Mouse (Mus musculus) left cerebral cortex, postnatal 36 days (tissue): Measurements from ENCODE around the gene Trim45. TPM values are rescaled to one million over a fixed set of nuclear protein-coding genes. Genes with fewer than 3 reads are reported as not detected.

Experiments
- DNase-seq, 2 experiments: peaks; one replicate each; pipeline ENCODE4 v3.0.0; 2021 to 2022; ENCODE audit warnings: low spot score in 2 of 2, mixed read lengths in 1 of 2
- intact Hi-C: fragments of 180-260 bp; cut with DNase I; formaldehyde crosslinking; loops from one replicate; pipeline ENCODE4 v1.15.1; 2025
- total RNA-seq, 2 experiments: library from RNA; stranded (reverse); gene quantifications; 2 replicates each; pipeline ENCODE4 v1.2.3; 2021

Gene Trim45
- 10 to 100 TPM in 1 of 2 experiments, 1 to 10 TPM in 1; 9.3 to 11.6 TPM for total RNA-seq

DNA sequence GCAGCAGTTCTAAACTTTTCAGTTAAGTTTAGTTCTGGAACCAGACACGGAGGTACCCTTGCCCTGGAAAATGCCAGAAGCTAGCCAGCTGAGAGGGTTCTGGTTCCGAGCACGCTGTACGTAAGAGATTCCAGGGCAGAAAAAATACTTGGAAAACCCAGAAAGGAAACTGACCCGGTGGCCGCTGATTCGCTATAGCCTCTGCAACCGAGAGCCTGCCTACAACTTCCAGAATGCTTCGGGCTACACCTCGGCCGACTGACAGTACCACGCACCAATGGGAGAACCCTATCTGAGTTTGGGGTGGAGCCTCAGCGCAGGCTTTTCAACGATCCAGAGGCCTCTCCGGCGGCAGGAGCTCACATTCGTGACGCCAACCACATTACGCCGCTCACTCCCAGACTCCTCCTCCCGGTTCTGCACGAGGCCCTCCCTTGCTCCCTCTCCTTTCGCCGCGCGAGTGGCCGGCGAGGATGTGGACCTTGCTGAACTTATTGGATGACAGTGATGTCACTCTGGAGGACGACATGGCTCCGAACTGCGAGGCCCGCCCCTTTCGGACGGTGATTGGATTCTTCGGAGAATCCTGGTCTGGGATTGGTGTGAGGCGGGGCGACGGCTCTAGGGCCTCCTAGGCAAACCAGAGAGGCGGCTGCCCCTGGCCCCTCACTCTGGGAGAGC, at the start of gene Trim45:
Trim45 (plus strand) TSS at position 378 of the 681 bp plus-strand sequence.
- DNase-seq = peak; percentile 99
- intact Hi-C loops = no loop called here

DNA sequence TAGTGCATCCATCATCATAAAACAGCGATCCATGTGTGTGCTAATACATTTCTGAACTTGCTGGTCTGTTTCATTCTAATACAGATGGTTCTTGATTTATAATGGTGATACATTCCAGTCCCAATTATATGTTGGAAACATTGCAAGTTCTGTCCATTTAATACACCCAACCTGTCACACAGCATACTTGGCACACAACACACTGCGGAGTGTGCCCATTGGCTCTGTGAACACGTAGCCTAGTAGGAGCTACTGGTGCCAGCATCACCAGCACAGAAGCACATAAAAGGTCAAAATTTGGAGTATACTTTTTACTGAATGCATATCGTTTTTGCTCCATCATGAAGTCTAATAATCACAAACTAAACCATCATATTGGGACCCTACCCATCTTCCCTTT, 44.9 kb upstream of the Trim45 start:
- intact Hi-C loops = no loop called here
- no peak for DNase-seq

DNA sequence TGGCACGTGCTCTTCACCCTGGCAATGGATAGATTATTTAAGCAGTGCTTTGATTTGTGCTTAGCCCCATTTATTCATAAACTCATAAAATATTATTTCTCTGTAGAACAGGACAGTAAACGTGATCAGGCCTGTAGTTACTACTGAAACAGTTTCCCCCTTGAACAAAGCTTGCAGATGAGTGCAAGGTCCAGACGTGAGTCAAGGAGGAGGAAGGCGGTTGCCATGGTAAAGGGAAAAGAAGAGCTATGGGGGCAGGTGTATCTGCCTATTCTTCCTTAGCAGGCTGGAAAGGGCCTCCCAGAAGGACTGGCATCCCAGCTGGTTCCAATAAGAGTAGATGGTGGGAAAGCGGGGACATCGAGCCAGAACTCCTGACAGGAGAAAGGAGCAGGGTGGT, 40.6 kb upstream of the Trim45 start:
- DNase-seq = no peak
- intact Hi-C loops = no loop called here

GRCm38 (mm10) chr3:100881843-100882634, 40.0 kb upstream of the Trim45 start:
- DNase-seq = no peak
- intact Hi-C loops = no loop called here

DNA sequence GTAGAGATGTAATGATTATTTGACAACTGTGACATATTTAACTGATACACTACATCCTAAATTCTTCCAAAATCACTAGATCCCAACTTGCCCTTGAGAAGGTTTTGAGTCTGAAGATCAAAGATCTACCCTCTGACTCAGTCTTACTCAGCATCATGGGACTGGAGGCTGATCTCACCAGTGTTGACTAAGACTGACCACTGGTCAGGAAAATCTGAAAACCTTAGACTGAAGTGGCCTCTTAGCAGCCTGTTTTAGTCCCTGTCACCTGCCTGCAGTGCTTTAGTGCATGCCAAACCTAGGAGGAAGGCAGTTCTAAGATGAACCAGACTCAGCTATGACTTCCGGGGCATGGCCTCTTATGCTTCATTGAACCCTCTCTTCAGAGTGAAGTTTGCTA, 32.8 kb upstream of the Trim45 start:
- intact Hi-C loops = no loop called here
- no peak for DNase-seq

- no peak for DNase-seq
- intact Hi-C loops = no loop called here
Measured at GRCm38 (mm10) chr3:100890406-100890805, 31.6 kb upstream of the Trim45 start.

DNA sequence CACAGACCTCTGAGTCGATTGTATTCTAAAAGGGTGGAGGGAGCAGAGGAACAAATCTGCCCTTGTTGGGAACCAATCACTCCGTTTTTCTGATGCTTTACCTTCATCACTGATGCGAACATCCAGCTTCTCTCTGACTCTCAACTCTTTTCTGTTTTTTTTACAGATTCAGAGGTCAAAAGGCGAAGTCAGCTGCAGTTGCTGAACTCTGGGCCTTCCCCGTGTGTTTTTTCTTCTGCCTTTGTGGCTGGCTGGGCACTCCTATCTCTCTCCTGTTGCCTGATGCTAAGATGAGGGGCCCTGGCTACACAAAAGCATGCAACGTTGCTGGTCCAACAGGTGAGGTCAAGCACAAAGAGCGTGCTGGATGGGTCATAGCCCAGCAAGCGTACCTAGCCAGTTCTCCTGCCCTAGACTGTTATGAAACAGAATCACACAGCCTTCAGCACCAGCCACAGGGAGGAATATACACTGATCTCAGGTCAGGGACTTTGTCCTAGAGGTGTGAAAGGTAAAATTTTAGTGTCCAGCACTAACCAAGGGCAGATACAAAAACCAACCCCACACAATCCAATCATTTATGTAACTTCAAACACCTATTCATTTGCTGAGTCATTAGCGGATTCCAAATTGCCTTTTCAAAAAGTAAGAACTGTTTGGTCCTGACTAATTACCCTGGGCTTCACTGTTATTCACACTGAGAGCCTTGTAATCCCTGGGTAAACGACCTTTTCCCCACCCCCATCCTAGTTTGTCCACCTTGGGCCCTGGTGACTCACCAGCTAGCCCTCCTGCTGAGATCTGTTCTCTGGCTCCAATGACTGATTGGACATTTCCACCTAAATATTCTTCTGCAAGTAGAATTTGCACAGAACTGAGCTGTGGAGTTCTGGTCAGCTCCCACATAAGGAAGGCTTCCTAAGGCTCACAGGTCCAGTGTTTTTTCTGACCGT, 29.3 kb upstream of the Trim45 start:
- intact Hi-C loops = no loop called here
- DNase-seq = no peak

DNA sequence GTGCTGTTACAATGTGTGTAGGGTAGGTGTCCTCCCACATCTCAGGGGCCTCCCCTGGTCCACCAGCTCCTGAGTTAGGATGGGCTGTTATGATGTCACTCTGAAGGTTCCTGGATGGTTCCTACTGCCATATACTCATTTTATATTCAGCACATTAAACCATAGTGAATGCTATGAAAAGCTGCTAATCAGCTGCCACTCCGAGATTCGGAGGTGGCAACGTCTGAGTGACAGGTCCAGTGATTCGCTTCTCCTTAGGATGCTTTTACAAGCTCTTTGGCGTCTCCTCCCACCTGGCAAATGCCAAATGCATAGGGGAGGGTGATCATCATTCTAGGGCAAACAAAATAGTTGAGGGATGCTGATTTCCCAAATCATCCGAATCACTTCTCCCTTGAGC, 26.5 kb upstream of the Trim45 start:
- intact Hi-C loops = no loop called here
- no peak for DNase-seq

- DNase-seq = no peak
Measured at GRCm38 (mm10) chr3:100906128-100906527, 15.9 kb upstream of the Trim45 start.

GRCm38 (mm10) chr3:100906916-100907315, 15.1 kb upstream of the Trim45 start:
- intact Hi-C loops = no loop called here
- DNase-seq = no peak

More at GRCm38 (mm10) chr3:100906128-100906527, 15.9 kb upstream of the Trim45 start:
- intact Hi-C loops = no loop called here

DNA sequence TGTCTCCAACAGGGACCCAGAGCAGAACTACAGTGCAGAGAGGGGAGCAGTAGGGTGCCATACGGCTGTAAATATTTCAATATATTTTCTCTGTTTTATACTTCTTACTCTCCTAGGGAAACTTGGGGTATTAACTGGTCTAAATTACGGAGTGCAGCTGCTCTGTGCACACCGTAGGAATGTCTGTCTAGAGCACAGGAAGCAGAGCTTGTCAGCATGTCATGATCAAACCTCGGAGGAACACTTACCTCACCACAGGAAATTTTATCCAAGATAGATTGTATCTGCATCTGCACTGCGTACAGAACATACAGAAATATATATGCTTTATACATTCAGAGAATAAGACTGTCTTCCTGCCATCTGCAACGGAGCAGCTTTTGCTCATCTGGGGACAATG, 13.4 kb upstream of the Trim45 start:
- no peak for DNase-seq
- intact Hi-C loops = no loop called here

- no peak for DNase-seq
- intact Hi-C loops = loop anchor here (5.0 kb wide), 1 partner anchor 143 kb away; no protein-coding TSS in a partner anchor
Measured at GRCm38 (mm10) chr3:100910621-100911020, 11.4 kb upstream of the Trim45 start.

GRCm38 (mm10) chr3:100911026-100911425, 11.0 kb upstream of the Trim45 start:
- no peak for DNase-seq
- intact Hi-C loops = loop anchor here (5.0 kb wide), 1 partner anchor 144 kb away; no protein-coding TSS in a partner anchor

- DNase-seq = no peak
- intact Hi-C loops = loop anchor here (5.0 kb wide), 1 partner anchor 144 kb away; no protein-coding TSS in a partner anchor
Measured at GRCm38 (mm10) chr3:100911498-100912213, 10.3 kb upstream of the Trim45 start.

DNA sequence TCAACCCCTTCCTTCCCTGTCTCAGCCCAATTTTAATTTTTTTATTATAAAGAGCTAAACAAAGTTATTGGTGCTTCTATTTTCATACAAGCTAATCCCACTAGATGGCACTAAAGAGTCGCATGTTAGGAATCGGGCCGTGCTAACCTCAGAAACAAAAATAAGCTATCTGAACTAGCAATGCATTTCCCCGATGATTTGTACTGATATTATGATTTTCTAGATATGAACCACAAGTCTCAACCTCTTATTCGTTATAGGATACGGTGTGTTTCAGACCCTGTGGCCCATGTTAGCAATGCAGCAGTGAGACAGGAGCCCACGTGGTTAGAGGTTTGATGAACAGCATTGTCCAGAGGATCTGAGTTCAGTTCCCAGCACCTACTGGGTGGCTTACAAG, 5.2 kb upstream of the Trim45 start:
- intact Hi-C loops = no loop called here

GRCm38 (mm10) chr3:100920611-100921140, 1.3 kb upstream of the Trim45 start:
- DNase-seq = no peak
- intact Hi-C loops = no loop called here

More for the DNA sequence above, 5.2 kb upstream of the Trim45 start:
- no peak for DNase-seq

DNA sequence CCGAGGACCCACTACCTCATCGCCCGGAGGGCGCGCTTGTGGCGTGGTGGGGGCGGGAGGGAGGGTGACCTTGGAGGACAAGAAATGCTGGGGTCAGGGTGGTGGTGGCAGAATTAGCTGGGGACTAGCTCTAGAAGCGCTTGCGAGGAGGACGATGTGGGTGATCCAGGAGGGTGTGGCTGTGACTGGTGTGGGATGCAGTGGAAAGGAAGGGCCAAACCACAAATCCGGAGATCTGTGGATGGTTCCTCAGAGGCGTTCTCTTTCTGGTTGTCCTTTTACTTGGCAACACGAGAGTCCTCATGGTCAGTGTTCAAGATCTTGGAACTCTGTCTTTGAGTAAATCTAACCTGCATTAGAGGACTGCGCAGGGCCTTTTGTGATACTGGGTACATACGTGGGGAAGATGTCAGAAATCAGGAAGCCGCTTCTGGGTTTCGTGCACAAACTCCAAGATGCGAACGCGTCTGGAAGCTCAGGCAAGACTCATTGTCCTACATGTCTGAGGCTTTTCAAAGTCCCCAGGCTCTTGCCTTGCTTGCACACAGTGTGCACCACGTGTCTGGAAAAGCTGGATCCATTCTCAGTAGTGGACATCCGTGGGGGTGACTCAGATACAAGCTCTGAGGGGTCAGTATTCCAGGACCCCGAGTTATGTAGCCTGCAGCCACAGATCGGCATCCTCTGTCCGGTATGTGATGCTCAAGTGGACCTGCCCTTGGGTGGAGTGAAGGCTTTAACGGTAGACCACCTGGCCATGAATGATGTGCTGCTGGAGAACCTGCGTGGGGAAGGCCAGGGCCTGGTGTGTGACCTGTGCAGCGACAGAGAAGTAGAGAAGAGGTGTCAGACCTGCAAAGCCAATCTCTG, 739 bp downstream of the Trim45 start:
- intact Hi-C loops = no loop called here
- no peak for DNase-seq
